Mouse (Mus musculus): ENCODE data around the gene Strip1. TPM values are rescaled to one million over a fixed set of nuclear protein-coding genes. Genes with fewer than 3 reads are reported as not detected.

The Strip1 gene
- total RNA-seq, 2 experiments from 2014 or later: 90.6 to 98.7 TPM

Other genes with a start within 250 kb of the Strip1 start
- gene Kcnc4, start 172.1 kb downstream of the Strip1 start, total RNA-seq (2021): 10 to 100 TPM; 33.9 to 37.5 TPM
- gene Slc6a17, start 113.7 kb downstream of the Strip1 start, total RNA-seq (2021): 100 to 1,000 TPM; 197 to 222 TPM
- gene Ubl4b, start 76.6 kb downstream of the Strip1 start, total RNA-seq (2021): not detected
- under 1 TPM; 0.37 to 0.40 TPM for gene Alx3, start 36.7 kb downstream of the Strip1 start, total RNA-seq (2021)
- gene Gm10961, start 372 bp downstream of the Strip1 start, total RNA-seq (2021): not detected
- 100 to 1,000 TPM; 268 to 272 TPM for gene Ahcyl1, start 64.9 kb upstream of the Strip1 start, total RNA-seq (2021)
- gene Csf1, start 128.8 kb upstream of the Strip1 start, total RNA-seq (2021): 10 to 100 TPM; 12.8 to 12.9 TPM
- gene Eps8l3, start 245.5 kb upstream of the Strip1 start, total RNA-seq (2021): not detected